In genomic region chr19:60939954-60940379, GRCm38 (mm10) we compare ENCODE assay signal across 8 mouse cellular contexts. TPM values are rescaled to one million over a fixed set of nuclear protein-coding genes. Genes with fewer than 3 reads are reported as not detected.
DNase-seq lines count a peak whose midpoint lies in the region; ATAC-seq and TF ChIP-seq lines count a peak whose summit lies in the region.

No protein-coding gene starts in this region.

- intact Hi-C loops in gastrocnemius, adult 2 months (cut with DNase I), result no loop called here
- intact Hi-C loops in gastrocnemius, postnatal 36 days (cut with DNase I), result no loop called here

- 49% methylated on average over 1 of the region's 1 CpGs for WGBS in lung, embryonic 14.5 days
- 74% methylated on average over 1 of the region's 1 CpGs for WGBS in hindbrain, embryonic 11.5 days
- 68% methylated on average over 1 of the region's 1 CpGs for WGBS in midbrain, postnatal 0 days

- no peaks in the 10 kb centered on the region for H3K9me3 ChIP-seq in G1E (replicated peaks)
- no peaks in the 10 kb centered on the region for H3K9me3 ChIP-seq in lung, embryonic 14.5 days (ENCODE audit: low read depth, low read length)
- H3K9me3 ChIP-seq in hindbrain, embryonic 11.5 days (ENCODE audit: control insufficient read depth, low read length), result no peaks in the 10 kb centered on the region
- H3K9me3 ChIP-seq in midbrain, postnatal 0 days (ENCODE audit: low read length), result no peaks in the 10 kb centered on the region

- peak overlapping the region; percentile 84 for H3K27ac ChIP-seq in gastrocnemius, adult 2 months
- peak overlapping the region; percentile 50; the same call in 1 of the 2 replicates for H3K27ac ChIP-seq in lung, embryonic 14.5 days (ENCODE audit: low read depth)
- no peak overlapping the region for H3K27ac ChIP-seq in hindbrain, embryonic 11.5 days (ENCODE audit: low read depth, low read length)
- no peak overlapping the region for H3K27ac ChIP-seq in midbrain, postnatal 0 days (ENCODE audit: low read depth, low read length)

- no peaks in the 10 kb centered on the region for H3K27me3 ChIP-seq in G1E (ENCODE audit: insufficient read depth, low read length)
- H3K27me3 ChIP-seq in lung, embryonic 14.5 days (ENCODE audit: insufficient read depth, low read length), result no peaks in the 10 kb centered on the region
- H3K27me3 ChIP-seq in hindbrain, embryonic 11.5 days (ENCODE audit: control insufficient read depth, insufficient read depth, low read length), result no peaks in the 10 kb centered on the region
- H3K27me3 ChIP-seq in midbrain, postnatal 0 days (ENCODE audit: insufficient read depth, low read length), result no peaks in the 10 kb centered on the region

- no peak overlapping the region for H3K4me2 ChIP-seq in lung, embryonic 14.5 days
- H3K4me2 ChIP-seq in hindbrain, embryonic 11.5 days (replicated peaks; ENCODE audit: low read depth, low read length), result no peak overlapping the region
- no peak overlapping the region for H3K4me2 ChIP-seq in midbrain, postnatal 0 days (ENCODE audit: low read depth, low read length, poor library complexity, severe bottlenecking)

- ATAC-seq in G1E (ENCODE audit: extremely low read depth, insufficient number of reproducible peaks, low FRiP score, poor library complexity, severe bottlenecking), result peak; percentile 70
- ATAC-seq in granulocyte monocyte progenitor cell, adult 5-6 weeks (replicated peaks; ENCODE audit: poor library complexity, severe bottlenecking), result peak; percentile 97
- ATAC-seq in lung, embryonic 14.5 days (ENCODE audit: insufficient read depth), result peak; percentile 62; the same call in 1 of the 2 replicates
- ATAC-seq in hindbrain, embryonic 11.5 days (ENCODE audit: low FRiP score), result no peak
- no peak for ATAC-seq in midbrain, postnatal 0 days (ENCODE audit: low FRiP score)

- no peak overlapping the region for H3K9ac ChIP-seq in lung, embryonic 14.5 days
- H3K9ac ChIP-seq in hindbrain, embryonic 11.5 days (ENCODE audit: low read depth, low read length), result no peak overlapping the region
- H3K9ac ChIP-seq in midbrain, postnatal 0 days (replicated peaks; ENCODE audit: low read length, poor library complexity, severe bottlenecking), result no peak overlapping the region

- no peaks in the 10 kb centered on the region for H3K36me3 ChIP-seq in G1E (replicated peaks)
- H3K36me3 ChIP-seq in lung, embryonic 14.5 days (ENCODE audit: insufficient read depth), result no peaks in the 10 kb centered on the region
- no peaks in the 10 kb centered on the region for H3K36me3 ChIP-seq in hindbrain, embryonic 11.5 days (ENCODE audit: control insufficient read depth, insufficient read depth, low read length)
- no peaks in the 10 kb centered on the region for H3K36me3 ChIP-seq in midbrain, postnatal 0 days (ENCODE audit: insufficient read depth, low read length)

- DNase-seq in gastrocnemius, adult 2 months, result no peak
- no peak for DNase-seq in gastrocnemius, postnatal 36 days
- no peak for DNase-seq in G1E (ENCODE audit: low spot score)
- DNase-seq in lung, embryonic 14.5 days, result peak; percentile 58
- no peak for DNase-seq in hindbrain, embryonic 11.5 days (ENCODE audit: low spot score)
- no peak for DNase-seq in cerebellum, adult 11 months
- no peak for DNase-seq in midbrain, postnatal 0 days (ENCODE audit: low spot score)

- no peak for TF ChIP-seq CTCF in gastrocnemius, adult 2 months (IDR thresholded peaks at IDR 0.05)
- no peak for TF ChIP-seq CTCF in G1E (IDR thresholded peaks at IDR 0.05; ENCODE audit: low read depth, low read length)
- TF ChIP-seq CTCF in lung, embryonic 14.5 days (IDR thresholded peaks at IDR 0.05; ENCODE audit: low read depth), result no peak
- TF ChIP-seq CTCF in midbrain, postnatal 0 days (IDR thresholded peaks at IDR 0.05), result no peak

- H3K4me3 ChIP-seq in gastrocnemius, adult 2 months, result no peak overlapping the region
- H3K4me3 ChIP-seq in G1E (ENCODE audit: low read depth, low read length), result no peak overlapping the region
- no peak overlapping the region for H3K4me3 ChIP-seq in lung, embryonic 14.5 days (ENCODE audit: low read depth, low read length)
- no peak overlapping the region for H3K4me3 ChIP-seq in hindbrain, embryonic 11.5 days (ENCODE audit: low read depth, low read length)
- H3K4me3 ChIP-seq in midbrain, postnatal 0 days (ENCODE audit: low read depth, low read length), result no peak overlapping the region

- peaks cover 8% of the 10 kb centered on the region; the same call in 1 of the 2 replicates for H3K4me1 ChIP-seq in G1E (ENCODE audit: insufficient read depth, low read depth, low read length)
- peaks cover 8% of the 10 kb centered on the region; the same call in 1 of the 2 replicates for H3K4me1 ChIP-seq in lung, embryonic 14.5 days (ENCODE audit: insufficient read depth)
- H3K4me1 ChIP-seq in hindbrain, embryonic 11.5 days (replicated peaks; ENCODE audit: control insufficient read depth, insufficient read depth, low read length), result no peaks in the 10 kb centered on the region
- H3K4me1 ChIP-seq in midbrain, postnatal 0 days (ENCODE audit: insufficient read depth, low read length), result no peaks in the 10 kb centered on the region; the same call in 1 of the 2 replicates

RNA-seq across cellular contexts. Expression of gene Grk5, which starts 50.4 kb away (rescaled TPM):
- 1 to 10 TPM; 3.9 to 5.4 TPM for total RNA-seq in gastrocnemius, adult 2 months (2021)
- total RNA-seq in gastrocnemius, postnatal 36 days (2021), result 1 to 10 TPM; 3.5 to 4.1 TPM
- 2.1 and 2.6 TPM in 2 replicates for total RNA-seq in G1E (2014; fragmentation: Nextera tagmentation)
- 4.0 and 4.6 TPM in 2 replicates for total RNA-seq in G1E (2017)
- 1.0 and 1.9 TPM in 2 replicates for polyA plus RNA-seq in G1E (2012)
- 0.52 and 4.0 TPM in 2 replicates for total RNA-seq in granulocyte monocyte progenitor cell, adult 5-6 weeks (2014; fragmentation: Nextera tagmentation)
- 0.65 and 1.1 TPM in 2 replicates for total RNA-seq in granulocyte monocyte progenitor cell, adult 5-6 weeks (2017)
- polyA plus RNA-seq in lung, embryonic 14.5 days (2014; fragmentation: Nextera tagmentation; extraction: Ambion mirVana), result 3.2 and 4.5 TPM in 2 replicates
- polyA plus RNA-seq in hindbrain, embryonic 11.5 days (2014; fragmentation: Nextera tagmentation; extraction: Ambion mirVana), result 3.0 and 3.7 TPM in 2 replicates
- 10.6 and 11.2 TPM in 2 replicates for total RNA-seq in midbrain, postnatal 0 days (2014; rRNA removed)
- polyA plus RNA-seq in midbrain, postnatal 0 days (2015; fragmentation: Nextera tagmentation; extraction: Ambion mirVana), result 1.2 and 2.1 TPM in 2 replicates

Comparison
In these comparisons a context has a peak if more than half of its experiments do, and no peak if none do; other contexts are left out.
1. H3K27ac ChIP-seq: peak in gastrocnemius, adult 2 months (single experiment) and lung, embryonic 14.5 days (single experiment); none in hindbrain, embryonic 11.5 days (single experiment) and midbrain, postnatal 0 days (single experiment).
2. ATAC-seq: peak in G1E (single experiment), granulocyte monocyte progenitor cell, adult 5-6 weeks (single experiment) and lung, embryonic 14.5 days (single experiment); none in hindbrain, embryonic 11.5 days (single experiment) and midbrain, postnatal 0 days (single experiment).